Mouse (Mus musculus) CH12.LX (cell line): ENCODE data around the gene Man2b2. TPM values are rescaled to one million over a fixed set of nuclear protein-coding genes. Genes with fewer than 3 reads are reported as not detected.

ENCODE experiments used
- DNase-seq: peaks from one replicate; pipeline ENCODE4 v3.0.0-alpha.2; 2013; ENCODE audit errors: extremely low read depth
- H3K27ac ChIP-seq: 2 replicates; pipeline ENCODE4 v1.5.1; 2012; ENCODE audit warnings: low read depth, mild to moderate bottlenecking, control low read depth, moderate library complexity; ENCODE audit not compliant: insufficient read depth
- H3K27me3 ChIP-seq: replicated peaks from 2 replicates; pipeline ENCODE3; 2012; ENCODE audit warnings: inconsistent platforms
- H3K36me3 ChIP-seq, 2 experiments: replicated peaks in 1 of 2; 2 replicates each; pipeline versions ENCODE3 to v1.6.1; 2012; ENCODE audit warnings: inconsistent platforms in 1 of 2, low read length in 1 of 2, mild to moderate bottlenecking in 1 of 2, mixed read lengths in 1 of 2, moderate library complexity in 1 of 2; ENCODE audit not compliant: control insufficient read depth in 1 of 2, insufficient read depth in 1 of 2
- H3K4me1 ChIP-seq, 2 experiments: 2 replicates each; pipeline ENCODE4 v1.6.1; 2012; ENCODE audit warnings: inconsistent platforms in 1 of 2, moderate library complexity in 1 of 2; ENCODE audit not compliant: insufficient read depth in 2 of 2, control insufficient read depth in 1 of 2
- H3K4me2 ChIP-seq: 2 replicates; pipeline ENCODE4 v1.6.1; 2012; ENCODE audit warnings: low read depth, mild to moderate bottlenecking, control low read depth; ENCODE audit not compliant: poor library complexity, insufficient read depth, severe bottlenecking
- H3K4me3 ChIP-seq, 3 experiments: fragments of 150-350 bp in 1 of 3; sonication (generic) in 1 of 3; replicated peaks in 1 of 3; 2 replicates each; pipeline versions ENCODE3 to v1.5.1; 2011 to 2012; ENCODE audit warnings: low read depth in 2 of 3, low read length in 2 of 3, mild to moderate bottlenecking in 2 of 3, moderate library complexity in 2 of 3, control low read depth in 1 of 3, improper control_type of control experiment in 1 of 3, inconsistent platforms in 1 of 3, mixed read lengths in 1 of 3; ENCODE audit not compliant: poor library complexity in 1 of 3
- H3K79me2 ChIP-seq: replicated peaks from 2 replicates; pipeline ENCODE4 v1.6.1; 2012; ENCODE audit warnings: mild to moderate bottlenecking, moderate library complexity; ENCODE audit not compliant: control insufficient read depth, poor library complexity, insufficient read depth, severe bottlenecking; ENCODE audit errors: extremely low read depth
- H3K9ac ChIP-seq: 2 replicates; pipeline ENCODE4 v1.6.1; 2012; ENCODE audit warnings: low read depth, mild to moderate bottlenecking, control low read depth, moderate library complexity; ENCODE audit not compliant: insufficient read depth
- H3K9me3 ChIP-seq: replicated peaks from 2 replicates; pipeline ENCODE3; 2012; ENCODE audit warnings: low read length, inconsistent platforms, mixed read lengths
- CHD1 ChIP-seq: IDR thresholded peaks from 2 replicates; pipeline ENCODE4 v1.6.1; 2012; ENCODE audit warnings: low read depth, low read length, improper control_type of control experiment, inconsistent platforms
- ELF1 ChIP-seq: IDR thresholded peaks from 2 replicates; pipeline ENCODE4 v1.6.1; 2014; ENCODE audit warnings: low read depth, mild to moderate bottlenecking, inconsistent platforms, low read length, improper control_type of control experiment
- EP300 ChIP-seq: IDR thresholded peaks from 2 replicates; pipeline ENCODE4 v1.6.1; 2011; ENCODE audit warnings: low read length, improper control_type of control experiment
- ETS1 ChIP-seq: conservative IDR thresholded peaks from 2 replicates; pipeline ENCODE4 v1.6.1; 2012; ENCODE audit warnings: low read depth, mild to moderate bottlenecking, inconsistent platforms, low read length, improper control_type of control experiment, moderate library complexity
- JUND ChIP-seq: conservative IDR thresholded peaks from 2 replicates; pipeline ENCODE4 v1.6.1; 2011; ENCODE audit warnings: low read depth, low read length, improper control_type of control experiment
- MAFK ChIP-seq: IDR thresholded peaks from 2 replicates; pipeline ENCODE4 v1.6.1; 2011; ENCODE audit warnings: low read length, improper control_type of control experiment; ENCODE audit not compliant: insufficient replicate concordance
- MAX ChIP-seq: IDR thresholded peaks from 2 replicates; pipeline ENCODE4 v1.6.1; 2011; ENCODE audit warnings: low read length, improper control_type of control experiment
- MAZ ChIP-seq: IDR thresholded peaks from 2 replicates; pipeline ENCODE4 v1.6.1; 2012; ENCODE audit warnings: low read depth, mild to moderate bottlenecking, inconsistent platforms, low read length, improper control_type of control experiment, moderate library complexity
- MYC ChIP-seq: IDR thresholded peaks from 2 replicates; pipeline ENCODE4 v1.6.1; 2011; ENCODE audit warnings: low read depth, mild to moderate bottlenecking, improper control_type of control experiment, low read length
- NELFE ChIP-seq: IDR thresholded peaks from 2 replicates; pipeline ENCODE4 v1.6.1; 2011; ENCODE audit warnings: low read depth, low read length, improper control_type of control experiment
- NRF1 ChIP-seq: IDR thresholded peaks from 2 replicates; pipeline ENCODE4 v1.6.1; 2014; ENCODE audit warnings: low read depth, mild to moderate bottlenecking, inconsistent platforms, low read length, improper control_type of control experiment, moderate library complexity
- PAX5 ChIP-seq: IDR thresholded peaks from 2 replicates; pipeline ENCODE4 v1.6.1; 2012; ENCODE audit warnings: low read length, inconsistent platforms, mixed read lengths
- POLR2AphosphoS2 ChIP-seq: IDR thresholded peaks from 2 replicates; pipeline ENCODE4 v1.6.1; 2011; ENCODE audit warnings: low read depth, low read length, improper control_type of control experiment
- RCOR1 ChIP-seq: conservative IDR thresholded peaks from 2 replicates; pipeline ENCODE4 v1.6.1; 2012; ENCODE audit warnings: low read depth, mild to moderate bottlenecking, inconsistent platforms, low read length, improper control_type of control experiment
- SMC3 ChIP-seq: IDR thresholded peaks from 2 replicates; pipeline ENCODE4 v1.6.1; 2011; ENCODE audit warnings: low read depth, low read length, improper control_type of control experiment
- USF1 ChIP-seq: IDR thresholded peaks from 2 replicates; pipeline ENCODE4 v1.6.1; 2014; ENCODE audit warnings: low read depth, mild to moderate bottlenecking, inconsistent platforms, low read length, improper control_type of control experiment
- ZC3H11A ChIP-seq: IDR thresholded peaks from 2 replicates; pipeline ENCODE4 v1.6.1; 2012; ENCODE audit warnings: low read depth, mild to moderate bottlenecking, inconsistent platforms, low read length, improper control_type of control experiment
- ZNF384 ChIP-seq: IDR thresholded peaks from 2 replicates; pipeline ENCODE4 v1.6.1; 2012; ENCODE audit warnings: low read depth, low read length, improper control_type of control experiment, inconsistent platforms
- dilution Hi-C: fragments of 300-500 bp; cut with MboI; formaldehyde crosslinking; loops from 2 replicates; pipeline ENCODE4 v1.14.3; 2020; ENCODE audit warnings: low sequenced_read_pairs; ENCODE audit not compliant: extremely low pct_unique_long_range_greater_than_20kb, extremely low pct_ligation_motif_present
- in situ Hi-C: fragments of 300-500 bp; cut with MboI; formaldehyde crosslinking; loops from 3 replicates; pipeline ENCODE4 v1.14.3; 2019; ENCODE audit warnings: low sequenced_read_pairs, low pct_ligation_motif_present, low pct_unique_long_range_greater_than_20kb, mixed read lengths
- polyA plus RNA-seq: library from polyadenylated mRNA; unstranded; fragments of >175 nt; gene quantifications from 2 replicates; pipeline ENCODE4 v1.2.1, GENCODE M21; 2012; ENCODE audit warnings: low read depth; ENCODE audit not compliant: insufficient read length
- total RNA-seq, 2 experiments: library from RNA; depleted of rRNA; stranded (reverse); fragments of 300-350 nt in 1 of 2; fragments of >200 nt in 1 of 2; gene quantifications; 2 replicates each; pipeline ENCODE4 v1.2.3; 2012 to 2014

Man2b2 gene
- total and polyA plus RNA-seq, 3 experiments: 11.9 to 39.4 (median 29.9) TPM

- Histone ChIP-seq H3K9me3 (no peaks in the 10 kb centered on the region), H3K4me3 (no peak overlapping the region), H3K36me3 (no peaks in the 10 kb centered on the region), H3K79me2 (no peaks in the 10 kb centered on the region), H3K27me3 (peaks cover 32% of the 10 kb centered on the region), H3K9ac (no peak overlapping the region), H3K4me2 (no peak overlapping the region), H3K27ac (no peak overlapping the region), H3K4me1 (peaks cover 0 to 6% of the 10 kb centered on the region in 2 experiments; a peak in 2 of 4 replicates)
- in situ Hi-C loops (no loop called here), dilution Hi-C loops (no loop called here)
- DNase-seq: no peak
- TF ChIP-seq ZNF384 (no peak), USF1 (no peak), SMC3 (no peak), ETS1 (no peak), MYC (no peak), MAX (no peak), NRF1 (no peak), POLR2AphosphoS2 (no peak), RCOR1 (no peak), EP300 (no peak), ELF1 (no peak), MAZ (no peak), ZC3H11A (no peak), MAFK (no peak)
These were observed 57.9 kb downstream of the Man2b2 start for GRCm38 (mm10) chr5:36772586-36772985.

- in situ Hi-C loops: no loop called here
- Histone ChIP-seq H3K27me3 (peaks cover 45% of the 10 kb centered on the region), H3K36me3 (no peaks in the 10 kb centered on the region), H3K79me2 (no peaks in the 10 kb centered on the region), H3K4me3 (no peak overlapping the region), H3K9me3 (no peaks in the 10 kb centered on the region), H3K27ac (no peak overlapping the region), H3K4me2 (no peak overlapping the region), H3K4me1 (peaks cover 0 to 9% of the 10 kb centered on the region in 2 experiments; a peak in 3 of 4 replicates), H3K9ac (no peak overlapping the region)
- DNase-seq: no peak
- TF ChIP-seq CHD1 (no peak), POLR2AphosphoS2 (no peak), NELFE (no peak), ELF1 (no peak), PAX5 (no peak), JUND (no peak)
- dilution Hi-C loops: no loop called here
These were observed 60.9 kb downstream of the Man2b2 start for GRCm38 (mm10) chr5:36769603-36770002.
